Mouse (Mus musculus) stomach, postnatal 0 days (tissue): ENCODE data around the gene Mecom.

Source experiments
- CTCF ChIP-seq: IDR thresholded peaks from 2 replicates; pipeline ENCODE4 v1.5.1; 2016; ENCODE audit warnings: antibody characterized with exemption, low read depth, mild to moderate bottlenecking, moderate library complexity
- EP300 ChIP-seq: optimal IDR thresholded peaks from 2 replicates; pipeline ENCODE3; 2016; ENCODE audit warnings: antibody characterized with exemption

DNA sequence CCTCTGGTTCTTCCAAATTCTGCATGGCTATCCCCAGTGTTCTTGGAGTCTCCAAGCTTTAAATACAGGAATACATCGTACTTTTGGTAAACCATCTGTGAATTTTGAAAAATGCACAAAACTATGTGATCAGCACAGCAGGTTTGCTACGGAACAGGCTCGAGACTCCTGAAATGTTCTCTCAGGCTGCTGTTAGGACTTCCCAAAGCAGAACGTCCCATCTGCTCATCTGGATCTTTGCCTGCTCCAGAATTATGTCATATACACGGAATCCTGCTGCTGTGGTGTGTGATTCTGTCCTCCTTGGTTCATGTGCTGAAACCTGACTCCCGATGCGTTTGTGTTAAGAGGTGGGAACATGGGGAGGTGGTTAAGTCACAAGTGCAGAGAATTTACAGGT lies 1.1 kb upstream of the Mecom start:
- no peak for TF ChIP-seq CTCF
- TF ChIP-seq EP300, result no peak
